Mouse (Mus musculus): ENCODE measurements at regions not wholly inside any gene's neighbourhood (a gene's known extent, or its start where the extent isn't known, plus 50 kb on each side); places are given as distances from the start of the nearest gene placed in this dataset.

DNA sequence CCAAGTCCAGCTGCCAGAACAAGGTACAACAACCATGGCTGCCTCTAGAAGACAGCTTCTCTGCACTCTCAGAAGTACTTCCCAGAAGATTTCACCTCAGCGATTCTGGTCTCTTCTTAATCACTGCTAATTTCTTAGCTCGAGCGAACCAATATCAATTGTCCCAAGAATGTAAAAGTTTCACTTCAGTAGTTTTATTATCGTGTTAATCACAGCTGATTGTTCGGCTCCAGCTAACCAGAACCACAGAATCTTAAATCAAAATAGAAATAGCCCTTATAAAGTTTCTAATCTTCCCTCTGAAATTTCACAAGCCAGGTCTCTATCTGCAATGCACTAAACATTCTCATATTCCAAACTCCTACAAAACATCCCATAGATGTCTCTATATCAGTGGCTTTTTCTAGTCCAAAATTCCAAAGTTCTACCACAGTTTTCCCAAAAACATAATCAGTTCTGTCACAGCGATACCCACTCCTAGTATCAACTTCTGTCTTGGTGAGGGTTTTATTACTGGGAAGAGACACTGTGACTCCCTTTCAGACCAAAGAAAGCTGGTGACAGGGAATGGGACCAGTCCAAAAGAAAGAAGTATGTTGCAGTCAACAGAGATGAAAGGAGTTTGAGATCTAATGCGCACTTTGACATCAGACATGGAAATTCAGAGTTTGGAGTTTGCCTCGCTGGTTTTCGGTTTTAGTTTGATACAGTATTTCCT lies 130.2 kb downstream of the Gm10283 start:
- TF ChIP-seq CTCF (IDR thresholded peaks at IDR 0.05; ENCODE audit: low read depth, low read length) (no peak), POLR2A (IDR thresholded peaks at IDR 0.05; ENCODE audit: extremely low read depth, insufficient read depth, low read length) (no peak)
